Mouse (Mus musculus) liver, embryonic 13.5 days (tissue): ENCODE results near the gene Lax1. TPM values are rescaled to one million over a fixed set of nuclear protein-coding genes. Genes with fewer than 3 reads are reported as not detected.

Experiments
- ATAC-seq: fragments of 200-750 bp; cut with Nextera tagmentation; 2 replicates; pipeline ENCODE4 v1.8.0; 2017; ENCODE audit warnings: low read depth, mild to moderate bottlenecking, moderate number of reproducible peaks, moderate library complexity
- DNase-seq: peaks from one replicate; pipeline ENCODE4 v3.0.0; 2022
- H3K27ac ChIP-seq: fragments of 300-500 bp; sonication (generic); 2 replicates; pipeline ENCODE4 v1.5.1; 2015; ENCODE audit warnings: moderate library complexity, mild to moderate bottlenecking, inconsistent platforms
- H3K27me3 ChIP-seq: fragments of 300-500 bp; sonication (generic); 2 replicates; pipeline ENCODE4 v1.6.1; 2015; ENCODE audit warnings: mild to moderate bottlenecking, inconsistent platforms
- H3K36me3 ChIP-seq: fragments of 300-500 bp; sonication (generic); 2 replicates; pipeline ENCODE4 v1.6.1; 2015; ENCODE audit warnings: mild to moderate bottlenecking, inconsistent platforms
- H3K4me1 ChIP-seq: fragments of 300-500 bp; sonication (generic); replicated peaks from 2 replicates; pipeline ENCODE4 v1.6.1; 2015; ENCODE audit warnings: inconsistent platforms
- H3K4me2 ChIP-seq: fragments of 300-500 bp; sonication (generic); 2 replicates; pipeline ENCODE4 v1.6.1; 2015; ENCODE audit warnings: inconsistent platforms, mild to moderate bottlenecking, moderate library complexity
- H3K4me3 ChIP-seq: fragments of 300-500 bp; sonication (generic); replicated peaks from 2 replicates; pipeline ENCODE4 v1.5.1; 2015; ENCODE audit warnings: mild to moderate bottlenecking, inconsistent platforms
- H3K9ac ChIP-seq: fragments of 300-500 bp; sonication (generic); 2 replicates; pipeline ENCODE4 v1.6.1; 2015; ENCODE audit warnings: mild to moderate bottlenecking, inconsistent platforms
- H3K9me3 ChIP-seq: fragments of 300-500 bp; sonication (generic); replicated peaks from 2 replicates; pipeline ENCODE4 v1.6.1; 2016; ENCODE audit warnings: inconsistent platforms
- WGBS: fragments of 180-500 bp; shearing (Covaris S2); methylation state at CpG from one replicate; pipeline ENCODE4 v1.1.7; 2015; ENCODE audit not compliant: insufficient replicate concordance; 5-methylcytosine and 5-hydroxymethylcytosine counted together
- polyA plus RNA-seq: library from polyadenylated mRNA; unstranded; fragments of >200 nt; fragmentation: Nextera tagmentation; extraction: Ambion mirVana; gene quantifications from 2 replicates; pipeline ENCODE4 v1.2.1, GENCODE M21; 2015

Gene Lax1
- 0.28 and 0.65 TPM in 2 replicates for polyA plus RNA-seq

GRCm38 (mm10) chr1:133689897-133690296, at the start of gene Lax1:
Lax1 (minus strand) TSS chr1:133690108.
- H3K27me3 ChIP-seq = no peaks in the 10 kb centered on the region
- H3K4me2 ChIP-seq = no peak within 1 kb of the TSS
- no peak within 1 kb of the TSS for H3K9ac ChIP-seq
- no peaks in the 10 kb centered on the region for H3K36me3 ChIP-seq
- DNase-seq = no peak
- H3K4me1 ChIP-seq = peaks cover 25% of the 10 kb centered on the region
- H3K9me3 ChIP-seq = no peaks in the 10 kb centered on the region
- no peak within 1 kb of the TSS for H3K4me3 ChIP-seq
- no peak within 1 kb of the TSS for H3K27ac ChIP-seq
- WGBS = 17% methylated on average over 6 of the region's 6 CpGs
- no peak for ATAC-seq

GRCm38 (mm10) chr1:133736664-133737063, 46.8 kb upstream of the Lax1 start:
- no peak overlapping the region for H3K4me3 ChIP-seq
- WGBS = 59% methylated on average over 7 of the region's 7 CpGs
- H3K27ac ChIP-seq = no peak overlapping the region
- no peaks in the 10 kb centered on the region for H3K27me3 ChIP-seq
- H3K36me3 ChIP-seq = peaks cover 98% of the 10 kb centered on the region
- no peaks in the 10 kb centered on the region for H3K9me3 ChIP-seq
- no peak for DNase-seq
- H3K9ac ChIP-seq = no peak overlapping the region
- peaks cover 18% of the 10 kb centered on the region for H3K4me1 ChIP-seq
- no peak overlapping the region for H3K4me2 ChIP-seq
- ATAC-seq = peak; percentile 30; the same call in 1 of the 2 replicates

- WGBS = 37% methylated on average over 17 of the region's 17 CpGs
- Histone ChIP-seq H3K4me3 (no peak overlapping the region), H3K9ac (no peak overlapping the region), H3K36me3 (peaks cover 98% of the 10 kb centered on the region), H3K27me3 (no peaks in the 10 kb centered on the region), H3K9me3 (no peaks in the 10 kb centered on the region), H3K4me1 (peaks cover 18% of the 10 kb centered on the region), H3K27ac (no peak overlapping the region), H3K4me2 (peak overlapping the region; percentile 32)
- DNase-seq (peak; percentile 29), ATAC-seq (peak; percentile 79)
These were observed 46.2 kb upstream of the Lax1 start for GRCm38 (mm10) chr1:133735995-133736652.

DNA sequence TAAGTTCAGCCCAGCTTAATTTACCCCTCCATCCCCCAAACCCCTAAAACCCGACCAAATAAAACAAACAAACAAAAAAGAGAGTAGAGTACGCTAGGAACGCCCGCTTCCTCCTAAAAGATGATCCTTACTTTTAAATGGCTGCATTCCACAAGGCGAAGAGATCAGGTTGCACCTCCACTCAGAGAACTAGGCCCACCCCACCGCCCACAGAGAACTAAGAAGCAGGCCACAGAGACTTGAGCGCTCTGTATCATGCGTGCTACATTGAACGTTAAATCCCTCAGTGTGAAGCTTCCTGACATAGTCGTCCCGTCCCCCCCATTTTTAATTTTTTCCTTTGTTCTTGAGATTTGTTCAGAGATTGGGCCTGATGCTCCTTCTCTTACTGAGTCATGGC, 42.9 kb upstream of the Lax1 start:
- no peak overlapping the region for H3K27ac ChIP-seq
- no peaks in the 10 kb centered on the region for H3K9me3 ChIP-seq
- H3K4me2 ChIP-seq = no peak overlapping the region
- H3K9ac ChIP-seq = no peak overlapping the region
- H3K4me1 ChIP-seq = peaks cover 41% of the 10 kb centered on the region
- no peak overlapping the region for H3K4me3 ChIP-seq
- no peak for DNase-seq
- ATAC-seq = no peak
- no peaks in the 10 kb centered on the region for H3K27me3 ChIP-seq
- H3K36me3 ChIP-seq = peaks cover 100% of the 10 kb centered on the region
- 90% methylated on average over 11 of the region's 11 CpGs for WGBS

- Histone ChIP-seq H3K4me3 (no peak overlapping the region), H3K9me3 (no peaks in the 10 kb centered on the region), H3K27me3 (no peaks in the 10 kb centered on the region), H3K4me1 (peaks cover 26% of the 10 kb centered on the region), H3K36me3 (peaks cover 97% of the 10 kb centered on the region), H3K9ac (no peak overlapping the region), H3K27ac (0 out of 2 replicates have a peak overlapping the region, but pooled peaks have one; percentile 34), H3K4me2 (no peak overlapping the region)
- DNase-seq (no peak), ATAC-seq (peak; percentile 59)
- WGBS = 50% methylated on average over 7 of the region's 7 CpGs
These were observed 38.4 kb upstream of the Lax1 start for GRCm38 (mm10) chr1:133728339-133728738.

DNA sequence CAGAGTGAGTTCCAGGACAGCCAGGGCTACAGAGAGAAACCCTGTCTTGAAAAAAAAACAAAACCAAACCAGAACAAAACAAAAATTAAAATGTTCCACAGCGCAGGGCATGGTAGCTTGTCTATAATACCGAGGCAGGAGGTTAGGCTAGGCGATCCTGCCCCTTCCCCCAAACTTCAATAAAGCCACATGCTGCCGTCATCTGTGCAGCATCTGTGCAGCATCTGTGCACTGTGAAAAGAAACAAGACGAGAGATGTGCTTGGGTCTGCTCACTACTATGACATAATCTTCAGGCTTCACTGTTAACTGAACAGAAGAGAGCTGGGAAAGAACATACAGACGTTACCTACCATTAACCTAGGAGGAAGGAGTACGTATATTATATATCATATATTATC, 30.4 kb upstream of the Lax1 start:
- 92% methylated on average over 7 of the region's 7 CpGs for WGBS
- ATAC-seq (no peak), DNase-seq (no peak)
- Histone ChIP-seq H3K4me1 (no peaks in the 10 kb centered on the region), H3K27me3 (no peaks in the 10 kb centered on the region), H3K4me3 (no peak overlapping the region), H3K9me3 (no peaks in the 10 kb centered on the region), H3K4me2 (no peak overlapping the region), H3K36me3 (peaks cover 94% of the 10 kb centered on the region), H3K9ac (no peak overlapping the region), H3K27ac (no peak overlapping the region)

DNA sequence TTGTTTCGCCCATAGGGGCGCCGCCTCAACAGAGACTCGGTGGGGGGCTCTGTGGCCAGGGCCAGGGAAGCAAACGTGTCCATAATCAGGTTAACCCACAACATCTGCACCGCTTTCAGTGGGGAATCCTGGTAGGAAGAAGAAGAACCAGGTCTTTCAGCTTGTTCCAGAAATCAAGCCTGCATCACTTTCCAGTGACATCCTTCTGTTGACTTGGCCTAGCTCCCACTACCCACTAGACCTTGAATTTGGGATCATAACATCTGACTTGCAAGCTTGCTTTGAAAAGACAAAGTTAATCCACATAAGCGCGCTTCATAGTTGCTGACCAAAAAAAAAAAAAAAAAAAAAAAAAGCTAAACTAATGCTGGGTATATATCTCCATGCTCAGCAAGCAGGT, 28.9 kb upstream of the Lax1 start:
- Histone ChIP-seq H3K4me1 (no peaks in the 10 kb centered on the region), H3K9ac (no peak overlapping the region), H3K4me2 (no peak overlapping the region), H3K36me3 (peaks cover 96% of the 10 kb centered on the region), H3K9me3 (no peaks in the 10 kb centered on the region), H3K27ac (no peak overlapping the region), H3K27me3 (no peaks in the 10 kb centered on the region), H3K4me3 (no peak overlapping the region)
- no peak for DNase-seq
- WGBS = 93% methylated on average over 8 of the region's 8 CpGs
- no peak for ATAC-seq

GRCm38 (mm10) chr1:133718296-133718695, 28.4 kb upstream of the Lax1 start:
- H3K36me3 ChIP-seq = peaks cover 98% of the 10 kb centered on the region
- DNase-seq = no peak

GRCm38 (mm10) chr1:133716464-133716863, 26.6 kb upstream of the Lax1 start:
- no peaks in the 10 kb centered on the region for H3K9me3 ChIP-seq
- H3K4me3 ChIP-seq = no peak overlapping the region
- no peak overlapping the region for H3K9ac ChIP-seq
- H3K27me3 ChIP-seq = no peaks in the 10 kb centered on the region
- no peak overlapping the region for H3K4me2 ChIP-seq
- ATAC-seq (peak; percentile 41; the same call in 1 of the 2 replicates), DNase-seq (peak; percentile 31)
- WGBS = 21% methylated on average over 7 of the region's 7 CpGs
- peaks cover 100% of the 10 kb centered on the region for H3K36me3 ChIP-seq
- H3K27ac ChIP-seq = no peak overlapping the region
- H3K4me1 ChIP-seq = peaks cover 21% of the 10 kb centered on the region

More at GRCm38 (mm10) chr1:133718296-133718695, 28.4 kb upstream of the Lax1 start:
- WGBS = 84% methylated on average over 3 of the region's 3 CpGs
- Histone ChIP-seq H3K27me3 (no peaks in the 10 kb centered on the region), H3K4me1 (peaks cover 2% of the 10 kb centered on the region; the same call in 1 of the 2 replicates), H3K4me2 (no peak overlapping the region), H3K4me3 (no peak overlapping the region), H3K9me3 (no peaks in the 10 kb centered on the region), H3K9ac (no peak overlapping the region), H3K27ac (no peak overlapping the region)
- no peak for ATAC-seq

DNA sequence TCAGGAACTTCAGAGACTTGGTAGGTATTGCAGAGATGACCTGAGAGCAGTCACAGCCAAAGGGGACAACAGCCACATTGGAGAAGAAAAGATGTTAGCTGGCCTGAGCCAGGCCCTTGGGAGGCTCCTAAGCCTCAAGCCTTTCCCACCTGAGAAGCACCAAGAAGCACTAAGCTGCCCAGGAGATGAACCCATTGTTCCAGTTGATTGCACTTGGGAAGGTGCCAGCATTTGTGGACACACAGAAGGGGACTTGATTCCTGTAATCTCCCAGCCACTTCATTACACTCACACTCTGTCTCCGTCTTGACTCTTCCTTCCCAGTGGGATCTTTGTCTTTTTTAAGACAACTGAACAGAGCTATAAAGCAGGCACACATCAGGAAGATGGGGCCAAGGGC, 25.3 kb upstream of the Lax1 start:
- peaks cover 100% of the 10 kb centered on the region for H3K36me3 ChIP-seq
- H3K9ac ChIP-seq = no peak overlapping the region
- WGBS = 90% methylated on average over 1 of the region's 1 CpGs
- ATAC-seq (no peak), DNase-seq (no peak)
- no peaks in the 10 kb centered on the region for H3K27me3 ChIP-seq
- H3K4me3 ChIP-seq = no peak overlapping the region
- no peak overlapping the region for H3K27ac ChIP-seq
- H3K4me2 ChIP-seq = no peak overlapping the region
- H3K9me3 ChIP-seq = no peaks in the 10 kb centered on the region
- H3K4me1 ChIP-seq = peaks cover 30% of the 10 kb centered on the region

GRCm38 (mm10) chr1:133713009-133713370, 23.1 kb upstream of the Lax1 start:
- Histone ChIP-seq H3K9me3 (no peaks in the 10 kb centered on the region), H3K27me3 (no peaks in the 10 kb centered on the region), H3K4me1 (peaks cover 43% of the 10 kb centered on the region), H3K36me3 (peaks cover 100% of the 10 kb centered on the region), H3K9ac (no peak overlapping the region), H3K27ac (peak overlapping the region; percentile 44), H3K4me3 (no peak overlapping the region), H3K4me2 (no peak overlapping the region)
- ATAC-seq (peak; percentile 43), DNase-seq (no peak)
- WGBS = 66% methylated on average over 2 of the region's 2 CpGs
